Mouse (Mus musculus) testis, adult 2 months (tissue): ENCODE results near the gene Traf3.

Source experiments
- CTCF ChIP-seq: fragments of 200-500 bp; IDR thresholded peaks from 2 replicates; pipeline ENCODE4 v1.5.1; 2012; ENCODE audit warnings: low read depth, mild to moderate bottlenecking, inconsistent platforms, low read length, moderate library complexity; ENCODE audit not compliant: control insufficient read depth, insufficient read depth, insufficient replicate concordance
- POLR2A ChIP-seq: fragments of 200-500 bp; IDR thresholded peaks from 2 replicates; pipeline ENCODE4 v1.6.1; 2012; ENCODE audit warnings: low read depth, mild to moderate bottlenecking, inconsistent platforms, low read length, moderate library complexity; ENCODE audit not compliant: control insufficient read depth

GRCm38 (mm10) chr12:111122332-111122852 lies 43.8 kb upstream of the Traf3 start:
- TF ChIP-seq POLR2A (no peak), CTCF (peak; percentile 52; the same call in 1 of the 2 replicates)
